Mouse (Mus musculus) liver, embryonic 14.5 days (tissue): ENCODE data around the gene Chst12. TPM values are rescaled to one million over a fixed set of nuclear protein-coding genes. Genes with fewer than 3 reads are reported as not detected.
A peak's percentile ranks its signal among the peaks of the same experiment; 100 is the strongest.
"Not testable (repeated sequence)": the region's sequence is repeated elsewhere in the genome, so short reads cannot be mapped to it uniquely, and the experiment has no call there.

ENCODE experiments used
- ATAC-seq: fragments of 200-750 bp; cut with Nextera tagmentation; 2 replicates; pipeline ENCODE4 v1.8.0; 2017; ENCODE audit warnings: moderate number of reproducible peaks, mild to moderate bottlenecking, moderate library complexity; ENCODE audit not compliant: insufficient read depth
- DNase-seq, 3 experiments: peaks; one replicate each; pipeline ENCODE4 v3.0.0-alpha.2; 2012 to 2013; ENCODE audit warnings: low read depth in 3 of 3, low spot score in 3 of 3
- H3K27ac ChIP-seq: fragments of 300-500 bp; sonication (generic); 2 replicates; pipeline ENCODE4 v1.5.1; 2014; ENCODE audit warnings: moderate library complexity, mild to moderate bottlenecking, control low read depth, inconsistent platforms
- H3K27me3 ChIP-seq: fragments of 300-500 bp; sonication (generic); 2 replicates; pipeline ENCODE4 v1.6.1; 2014; ENCODE audit warnings: mild to moderate bottlenecking, low read length, moderate library complexity; ENCODE audit not compliant: control insufficient read depth, insufficient read depth
- H3K36me3 ChIP-seq: fragments of 300-500 bp; sonication (generic); replicated peaks from 2 replicates; pipeline ENCODE4 v1.6.1; 2014; ENCODE audit warnings: low read depth; ENCODE audit not compliant: control insufficient read depth, insufficient read depth
- H3K4me1 ChIP-seq, 2 experiments: fragments of 200-500 bp in 1 of 2; fragments of 300-500 bp in 1 of 2; sonication (generic) in 1 of 2; replicated peaks; 2 replicates each; pipeline ENCODE4 v1.6.1; 2012 to 2014; ENCODE audit warnings: antibody characterized with exemption in 1 of 2, inconsistent platforms in 1 of 2, low read length in 1 of 2; ENCODE audit not compliant: control insufficient read depth in 2 of 2, insufficient read depth in 2 of 2
- H3K4me2 ChIP-seq: fragments of 300-500 bp; sonication (generic); 2 replicates; pipeline ENCODE4 v1.6.1; 2014; ENCODE audit warnings: low read depth, mild to moderate bottlenecking, control low read depth, moderate library complexity
- H3K4me3 ChIP-seq, 2 experiments: fragments of 200-500 bp in 1 of 2; fragments of 300-500 bp in 1 of 2; sonication (generic) in 1 of 2; 2 replicates each; pipeline ENCODE4 v1.5.1; 2012 to 2014; ENCODE audit warnings: low read depth in 2 of 2, low read length in 2 of 2, mild to moderate bottlenecking in 2 of 2, control low read depth in 1 of 2, inconsistent platforms in 1 of 2, moderate library complexity in 1 of 2; ENCODE audit not compliant: insufficient read depth in 1 of 2
- H3K9ac ChIP-seq: fragments of 300-500 bp; sonication (generic); replicated peaks from 2 replicates; pipeline ENCODE4 v1.6.1; 2014; ENCODE audit warnings: mild to moderate bottlenecking, control low read depth, moderate library complexity
- H3K9me3 ChIP-seq: fragments of 300-500 bp; sonication (generic); 2 replicates; pipeline ENCODE4 v1.6.1; 2016; ENCODE audit warnings: low read length, mixed read lengths; ENCODE audit not compliant: control insufficient read depth
- CTCF ChIP-seq: IDR thresholded peaks from 2 replicates; pipeline ENCODE4 v1.5.1; 2016; ENCODE audit warnings: antibody characterized with exemption, low read depth, control low read depth
- EP300 ChIP-seq: IDR thresholded peaks from 2 replicates; pipeline ENCODE4 v1.6.1; 2016; ENCODE audit warnings: antibody characterized with exemption, low read depth
- WGBS: fragments of 180-500 bp; shearing (Covaris S2); extraction: QIAGEN DNeasy Blood & Tissue Kit; methylation state at CpG from one replicate; pipeline ENCODE4 v1.1.7; 2014; ENCODE audit not compliant: insufficient replicate concordance; 5-methylcytosine and 5-hydroxymethylcytosine counted together
- polyA plus RNA-seq, 2 experiments: library from polyadenylated mRNA; depleted of rRNA in 1 of 2; stranded (reverse) in 1 of 2; unstranded in 1 of 2; fragments of >200 nt; fragmentation: Nextera tagmentation in 1 of 2; extraction: Ambion mirVana in 1 of 2; gene quantifications; 2 replicates each; pipeline versions ENCODE4 v1.2.1 to v1.2.3; 2012 to 2014

Gene Chst12
- polyA plus RNA-seq (2012; rRNA removed): 4.3 and 4.8 TPM in 2 replicates
- polyA plus RNA-seq (2014; fragmentation: Nextera tagmentation; extraction: Ambion mirVana): 5.4 and 6.5 TPM in 2 replicates

DNA sequence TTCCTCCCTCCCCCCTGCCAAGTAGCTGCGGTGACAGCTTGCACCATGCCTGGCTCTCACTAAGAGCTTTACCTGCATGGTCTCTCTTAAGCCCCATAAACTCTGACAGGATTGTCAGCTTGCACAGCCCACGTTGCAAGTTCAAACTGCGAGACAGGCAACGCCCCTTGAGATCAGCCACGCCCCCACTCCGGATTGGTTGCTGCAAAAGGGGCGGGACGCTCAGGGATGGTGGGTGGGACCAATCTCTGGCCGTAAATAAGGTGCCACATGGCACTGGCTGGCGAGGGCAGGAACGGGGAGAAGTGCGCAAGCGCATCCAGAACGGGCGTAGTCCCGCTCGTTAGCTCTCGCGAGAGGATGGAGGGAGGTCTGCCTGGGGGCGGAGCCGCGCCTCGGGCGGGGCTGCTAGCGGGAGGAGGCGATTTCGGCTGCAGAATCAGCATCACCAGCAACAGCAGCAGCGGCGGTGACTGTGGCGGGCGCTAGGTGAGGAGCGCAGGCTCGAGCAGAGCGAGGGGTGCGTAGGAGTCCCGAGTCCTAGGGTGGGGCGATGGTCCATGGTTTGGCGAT lies at the start of gene Chst12:
TSS of gene Chst12 (plus strand) at position 343 of the 573 bp plus-strand sequence.
- WGBS: under 1% methylated on average over 38 of the region's 38 CpGs

GRCm38 (mm10) chr5:140461476-140461875 lies 43.9 kb upstream of the Chst12 start:
- Histone ChIP-seq H3K27me3 (no peaks in the 10 kb centered on the region), H3K36me3 (no peaks in the 10 kb centered on the region), H3K27ac (no peak overlapping the region), H3K4me1 (no peaks in the 10 kb centered on the region), H3K4me3 (no peak overlapping the region), H3K9ac (no peak overlapping the region), H3K9me3 (no peaks in the 10 kb centered on the region), H3K4me2 (no peak overlapping the region)
- TF ChIP-seq EP300 (no peak), CTCF (no peak)
- DNase-seq (no peak), ATAC-seq (no peak)
- 66% methylated on average over 3 of the region's 3 CpGs for WGBS

More for the DNA sequence above, at the start of gene Chst12:
- Histone ChIP-seq H3K4me2 (peak within 1 kb of the TSS; percentile 83), H3K27ac (peak within 1 kb of the TSS; percentile 28), H3K9ac (peak within 1 kb of the TSS; percentile 49), H3K27me3 (no peaks in the 10 kb centered on the region), H3K4me3 (peak within 1 kb of the TSS; percentile 50 to 63), H3K36me3 (no peaks in the 10 kb centered on the region), H3K4me1 (peaks cover 13 to 52% of the 10 kb centered on the region in 2 experiments), H3K9me3 (no peaks in the 10 kb centered on the region)
- peak; percentile 92 for ATAC-seq
- peak; percentile 96 to 98 (median 98) for DNase-seq
- TF ChIP-seq CTCF (peak; percentile 34), EP300 (peak; percentile 34; the same call in 1 of the 2 replicates)

DNA sequence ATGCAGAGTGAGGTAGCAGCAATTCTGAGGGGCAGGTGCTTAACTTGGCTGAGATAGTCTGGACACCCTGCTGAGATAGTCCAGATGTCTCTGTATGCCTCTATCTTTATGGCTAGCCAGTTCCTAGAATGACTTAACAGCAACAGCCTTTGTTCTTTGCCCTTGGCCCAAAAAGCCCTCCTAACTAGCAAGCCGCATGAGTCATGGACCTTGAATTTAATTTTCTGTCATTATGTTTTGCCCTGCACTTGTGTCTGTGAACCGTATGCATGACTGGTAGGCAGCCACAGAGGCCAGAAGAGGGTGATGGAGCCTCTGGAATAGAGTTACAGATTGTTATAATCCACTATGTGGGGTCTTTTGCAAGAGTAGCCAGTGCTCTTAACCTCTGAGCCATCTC lies 42.2 kb upstream of the Chst12 start:
- H3K9ac ChIP-seq, H3K4me3 ChIP-seq, H3K36me3 ChIP-seq, H3K27ac ChIP-seq, H3K9me3 ChIP-seq, H3K4me1 ChIP-seq, ATAC-seq, DNase-seq, H3K4me2 ChIP-seq, H3K27me3 ChIP-seq: not testable (repeated sequence)
- 67% methylated on average over 2 of the region's 2 CpGs for WGBS

GRCm38 (mm10) chr5:140464943-140465342 lies 40.4 kb upstream of the Chst12 start:
- ATAC-seq (no peak), DNase-seq (no peak)
- no peaks in the 10 kb centered on the region for H3K9me3 ChIP-seq
- WGBS: 71% methylated on average over 2 of the region's 2 CpGs
- TF ChIP-seq CTCF: no peak
- no peak overlapping the region for H3K4me2 ChIP-seq
- H3K36me3 ChIP-seq: no peaks in the 10 kb centered on the region
- H3K4me3 ChIP-seq: no peak overlapping the region
- H3K9ac ChIP-seq: no peak overlapping the region
- no peaks in the 10 kb centered on the region for H3K27me3 ChIP-seq
- H3K4me1 ChIP-seq: no peaks in the 10 kb centered on the region
- no peak overlapping the region for H3K27ac ChIP-seq

DNA sequence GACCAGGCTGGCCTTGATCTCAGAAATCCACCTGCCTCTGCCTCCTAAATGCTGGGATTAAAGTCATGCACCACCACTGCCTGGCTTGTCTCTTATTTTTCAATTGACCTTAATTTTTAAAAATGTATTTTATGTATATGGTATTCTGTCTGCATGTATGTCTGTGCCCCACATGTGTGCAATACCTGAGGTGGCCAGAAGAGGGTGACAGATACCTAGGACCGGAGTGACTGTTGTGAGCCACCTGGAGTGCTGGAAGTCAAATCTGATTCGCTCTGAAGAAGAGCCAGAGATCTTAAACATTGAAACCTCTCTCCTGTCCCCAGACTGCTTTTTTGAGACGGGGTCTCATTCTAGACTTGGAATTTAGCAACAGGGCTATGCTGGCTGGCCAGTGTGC lies 33.0 kb upstream of the Chst12 start:
- Histone ChIP-seq H3K27ac (no peak overlapping the region), H3K9me3 (no peaks in the 10 kb centered on the region), H3K4me1 (no peaks in the 10 kb centered on the region), H3K9ac (no peak overlapping the region), H3K27me3 (no peaks in the 10 kb centered on the region), H3K36me3 (no peaks in the 10 kb centered on the region), H3K4me3 (no peak overlapping the region), H3K4me2 (no peak overlapping the region)
- peak; percentile 14 to 22 (median 19) for DNase-seq
- 59% methylated on average over 3 of the region's 3 CpGs for WGBS
- TF ChIP-seq EP300 (no peak), CTCF (peak; percentile 69)
- ATAC-seq: no peak
